Mouse (Mus musculus) E14TG2a.4 (cell line): Measurements from ENCODE around the gene Pcmt1.

Experiments
- H3K27me3 ChIP-seq: 2 replicates; pipeline ENCODE4 v1.6.1; 2014; ENCODE audit warnings: low read length, control low read depth; ENCODE audit not compliant: insufficient read depth
- H3K36me3 ChIP-seq: 2 replicates; pipeline ENCODE4 v1.6.1; 2014; ENCODE audit warnings: low read length, control low read depth; ENCODE audit not compliant: insufficient read depth
- H3K4me1 ChIP-seq: replicated peaks from 2 replicates; pipeline ENCODE4 v1.6.1; 2014; ENCODE audit warnings: low read depth, low read length, control low read depth
- H3K4me3 ChIP-seq: replicated peaks from 2 replicates; pipeline ENCODE4 v1.5.1; 2014; ENCODE audit warnings: mild to moderate bottlenecking, low read length
- H3K9me3 ChIP-seq: 2 replicates; pipeline ENCODE4 v1.6.1; 2014; ENCODE audit warnings: low read length, control low read depth
- CTCF ChIP-seq: conservative IDR thresholded peaks from 2 replicates; pipeline ENCODE4 v1.5.1; 2014; ENCODE audit warnings: low read length
- NANOG ChIP-seq: IDR thresholded peaks from 2 replicates; pipeline ENCODE4 v1.6.1; 2014; ENCODE audit warnings: borderline replicate concordance, low read length, mixed read lengths
- POU5F1 ChIP-seq: IDR thresholded peaks from 2 replicates; pipeline ENCODE4 v1.6.1; 2014; ENCODE audit warnings: low read length, borderline replicate concordance

Pcmt1 gene

DNA sequence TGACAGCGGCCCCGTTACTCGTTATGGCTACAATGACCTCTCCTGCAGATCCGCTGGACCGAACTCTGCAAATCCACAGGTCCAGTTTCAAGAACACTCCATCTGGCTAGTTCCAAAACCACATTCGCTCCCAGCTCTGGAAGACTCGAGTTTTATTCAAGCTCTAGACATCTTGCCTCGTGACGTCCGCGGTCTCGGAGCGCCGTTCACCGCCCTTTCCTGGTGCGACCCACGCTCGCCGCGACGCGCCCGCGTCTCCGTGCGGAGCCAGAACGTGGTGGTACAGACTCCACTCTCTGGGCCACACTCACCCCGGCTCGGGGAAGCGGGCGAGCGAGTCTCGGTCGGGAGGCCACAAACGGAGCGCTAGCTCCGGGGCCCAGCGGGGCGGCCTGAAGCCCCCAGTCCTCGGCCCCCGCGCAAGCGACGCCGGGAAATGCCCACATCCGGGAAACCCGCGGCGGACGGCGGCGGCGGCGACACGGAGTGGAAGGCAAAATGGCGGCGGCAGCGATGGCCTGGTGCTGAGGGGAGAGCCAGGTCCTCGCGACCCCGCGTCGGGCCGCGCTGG lies at the start of gene Pcmt1, which contains the start of gene Lats1:
Gene Pcmt1, minus strand, starts transcription at position 406 of the 571 bp plus-strand sequence.
Gene Lats1, plus strand, starts transcription at position 484 of the 571 bp plus-strand sequence.
- H3K27me3 ChIP-seq: no peaks in the 10 kb centered on the region
- no peak for TF ChIP-seq POU5F1
- no peak for TF ChIP-seq NANOG
- TF ChIP-seq CTCF: no peak

DNA sequence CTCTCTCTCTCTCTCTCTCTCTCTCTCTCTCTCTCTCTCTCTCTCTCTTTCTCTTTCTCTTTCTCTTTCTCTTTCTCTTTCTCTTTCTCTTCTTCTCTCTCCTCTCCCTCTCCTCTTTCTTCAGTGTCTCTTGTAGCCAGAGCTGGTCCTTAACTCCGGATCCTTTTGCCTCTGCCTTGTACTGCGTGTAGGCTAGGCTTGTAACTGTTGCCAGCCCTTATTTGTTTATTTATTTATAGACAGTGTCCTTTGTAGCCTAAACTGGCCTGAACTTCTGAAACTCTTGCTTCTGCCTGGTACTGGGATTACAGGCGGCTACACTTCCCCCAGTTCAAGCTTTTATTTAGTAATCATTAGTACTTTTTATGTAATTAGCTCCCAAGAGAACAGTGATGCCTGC lies 46.1 kb upstream of the Pcmt1 start:
- H3K36me3 ChIP-seq: peaks cover 11% of the 10 kb centered on the region; the same call in 1 of the 2 replicates
- H3K27me3 ChIP-seq: no peaks in the 10 kb centered on the region
- TF ChIP-seq CTCF: no peak
- no peak for TF ChIP-seq NANOG
- TF ChIP-seq POU5F1: no peak
- peak overlapping the region; percentile 96 for H3K4me3 ChIP-seq
- H3K9me3 ChIP-seq: no peaks in the 10 kb centered on the region
- peaks cover 46% of the 10 kb centered on the region for H3K4me1 ChIP-seq

More for the DNA sequence above, at the start of gene Pcmt1, which contains the start of gene Lats1:
- Histone ChIP-seq H3K4me1 (peaks cover 31% of the 10 kb centered on the region), H3K36me3 (peaks cover 49% of the 10 kb centered on the region), H3K9me3 (no peaks in the 10 kb centered on the region), H3K4me3 (peak within 1 kb of the TSS; percentile 92)

DNA sequence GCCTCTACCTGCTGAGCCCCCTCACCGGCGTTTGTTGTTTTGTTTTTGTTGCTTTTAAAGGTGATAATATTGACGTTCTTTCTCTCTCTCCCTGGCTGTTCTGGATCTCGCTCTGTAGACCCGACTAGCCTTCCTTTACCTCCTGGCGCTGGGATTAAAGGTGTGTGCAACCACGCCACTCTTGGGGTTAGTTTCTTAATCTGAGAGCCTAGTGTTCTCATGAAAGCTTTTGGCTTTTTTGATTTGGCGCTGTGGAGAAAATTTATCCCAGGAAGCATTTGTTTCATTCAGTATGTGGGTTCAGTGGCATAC lies 45.5 kb upstream of the Pcmt1 start:
- TF ChIP-seq NANOG: no peak
- TF ChIP-seq POU5F1: no peak
- TF ChIP-seq CTCF: no peak
- peaks cover 11% of the 10 kb centered on the region; the same call in 1 of the 2 replicates for H3K36me3 ChIP-seq
- H3K9me3 ChIP-seq: no peaks in the 10 kb centered on the region

DNA sequence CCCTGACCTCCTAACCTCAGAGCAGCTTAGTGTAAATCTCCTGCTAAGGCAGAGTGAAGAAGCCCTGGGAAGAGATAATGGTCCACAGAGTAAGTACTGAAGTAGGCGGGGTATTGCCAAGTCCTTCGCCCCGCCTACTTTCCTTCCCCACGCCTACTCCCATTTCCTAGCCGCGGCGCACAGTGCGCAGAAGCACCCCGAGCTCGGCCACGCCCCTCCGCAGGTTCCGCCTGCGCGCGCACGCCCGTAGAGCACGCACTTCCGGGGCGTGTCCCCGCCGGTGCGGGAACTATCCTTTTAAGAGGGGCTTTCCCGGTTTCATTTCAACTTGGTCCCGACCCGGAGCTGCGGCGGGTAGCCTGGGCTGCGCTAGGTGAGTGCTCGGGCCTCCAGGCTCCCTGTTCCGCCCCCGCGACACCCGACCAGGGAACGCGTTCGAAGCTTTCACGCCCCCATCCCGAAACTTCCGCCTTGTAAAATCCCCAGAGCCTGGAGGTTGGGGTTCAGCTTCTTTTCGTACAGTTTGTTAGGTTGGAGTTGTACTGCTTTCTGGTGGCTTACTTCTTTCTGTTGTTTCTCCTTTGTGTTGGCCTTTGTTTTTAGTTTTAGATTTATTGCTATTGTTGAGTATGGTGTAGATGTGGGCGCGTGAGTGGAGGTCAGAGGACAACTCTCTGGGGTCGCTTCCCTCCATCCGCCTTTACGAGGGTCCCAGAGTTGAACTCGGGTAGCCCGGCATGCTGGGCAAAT lies 45.0 kb upstream of the Pcmt1 start, which contains the start of gene Katna1:
Gene Katna1, plus strand, starts transcription at position 250 of the 750 bp plus-strand sequence.
- Histone ChIP-seq H3K4me1 (peaks cover 40% of the 10 kb centered on the region), H3K36me3 (peaks cover 11% of the 10 kb centered on the region; the same call in 1 of the 2 replicates), H3K4me3 (peak within 1 kb of the TSS; percentile 96), H3K27me3 (no peaks in the 10 kb centered on the region), H3K9me3 (no peaks in the 10 kb centered on the region)
- TF ChIP-seq POU5F1: no peak
- no peak for TF ChIP-seq NANOG
- TF ChIP-seq CTCF: no peak

More for the DNA sequence above, 45.5 kb upstream of the Pcmt1 start:
- Histone ChIP-seq H3K27me3 (no peaks in the 10 kb centered on the region), H3K4me3 (peak overlapping the region; percentile 96), H3K4me1 (peaks cover 43% of the 10 kb centered on the region)

DNA sequence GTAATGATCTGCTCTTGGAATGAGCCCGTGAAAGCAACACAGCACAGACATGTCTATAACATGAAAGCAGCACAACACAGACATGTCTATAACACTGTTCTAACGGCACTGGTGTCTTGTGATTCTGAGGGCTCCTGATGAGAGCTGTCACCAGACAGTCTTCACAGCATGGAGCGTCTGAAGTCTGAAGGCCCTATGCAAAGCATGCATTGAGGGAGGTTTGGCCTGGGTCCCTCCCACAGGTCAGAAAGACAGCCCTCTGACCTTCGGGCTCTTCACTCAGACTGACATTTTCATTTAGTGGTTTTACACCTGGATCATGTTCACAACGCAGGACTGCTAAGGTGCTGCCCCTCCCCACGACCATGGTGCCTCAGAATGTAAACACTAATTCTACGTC lies 34.1 kb upstream of the Pcmt1 start:
- H3K27me3 ChIP-seq: no peaks in the 10 kb centered on the region
- H3K9me3 ChIP-seq: no peaks in the 10 kb centered on the region
- TF ChIP-seq NANOG (no peak), CTCF (no peak), POU5F1 (no peak)
- H3K4me3 ChIP-seq: no peak overlapping the region
- H3K36me3 ChIP-seq: peaks cover 40% of the 10 kb centered on the region
- peaks cover 21% of the 10 kb centered on the region for H3K4me1 ChIP-seq

DNA sequence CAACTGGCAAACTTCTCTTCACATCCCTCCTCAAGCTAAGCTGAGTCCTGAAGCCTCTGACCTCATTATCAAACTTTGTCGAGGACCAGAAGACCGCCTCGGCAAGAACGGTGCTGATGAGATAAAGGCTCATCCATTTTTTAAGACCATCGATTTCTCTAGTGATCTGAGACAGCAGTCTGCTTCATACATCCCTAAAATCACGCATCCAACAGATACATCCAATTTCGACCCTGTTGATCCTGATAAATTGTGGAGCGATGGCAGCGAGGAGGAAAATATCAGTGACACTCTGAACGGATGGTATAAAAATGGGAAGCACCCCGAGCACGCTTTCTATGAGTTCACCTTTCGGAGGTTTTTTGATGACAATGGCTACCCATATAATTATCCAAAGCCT lies 31.6 kb upstream of the Pcmt1 start:
- Histone ChIP-seq H3K36me3 (peaks cover 62% of the 10 kb centered on the region), H3K4me3 (no peak overlapping the region), H3K9me3 (no peaks in the 10 kb centered on the region), H3K4me1 (peaks cover 12% of the 10 kb centered on the region), H3K27me3 (no peaks in the 10 kb centered on the region)
- TF ChIP-seq POU5F1 (no peak), NANOG (no peak), CTCF (no peak)

DNA sequence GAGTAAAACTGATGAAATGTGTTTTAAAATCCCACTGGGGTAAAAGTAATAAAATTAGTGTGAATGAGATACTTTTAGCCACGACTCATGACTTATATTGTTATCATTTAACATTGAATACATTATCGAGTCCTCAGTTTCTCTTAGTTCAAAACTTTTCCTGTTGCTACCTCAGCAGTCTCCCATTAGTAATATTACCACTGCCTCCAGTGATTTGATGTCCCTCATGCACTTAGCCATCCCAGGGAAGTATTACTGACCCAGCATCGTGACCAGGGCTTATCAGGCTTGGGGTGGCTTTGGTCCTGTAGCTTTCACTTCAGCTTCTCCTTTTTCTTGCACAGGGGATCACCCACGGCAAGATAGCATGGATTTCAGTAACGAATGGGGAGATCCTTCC lies 29.2 kb upstream of the Pcmt1 start:
- Histone ChIP-seq H3K27me3 (no peaks in the 10 kb centered on the region), H3K36me3 (peaks cover 79% of the 10 kb centered on the region), H3K9me3 (no peaks in the 10 kb centered on the region), H3K4me3 (no peak overlapping the region), H3K4me1 (peaks cover 5% of the 10 kb centered on the region)
- no peak for TF ChIP-seq POU5F1
- TF ChIP-seq CTCF: no peak
- no peak for TF ChIP-seq NANOG

DNA sequence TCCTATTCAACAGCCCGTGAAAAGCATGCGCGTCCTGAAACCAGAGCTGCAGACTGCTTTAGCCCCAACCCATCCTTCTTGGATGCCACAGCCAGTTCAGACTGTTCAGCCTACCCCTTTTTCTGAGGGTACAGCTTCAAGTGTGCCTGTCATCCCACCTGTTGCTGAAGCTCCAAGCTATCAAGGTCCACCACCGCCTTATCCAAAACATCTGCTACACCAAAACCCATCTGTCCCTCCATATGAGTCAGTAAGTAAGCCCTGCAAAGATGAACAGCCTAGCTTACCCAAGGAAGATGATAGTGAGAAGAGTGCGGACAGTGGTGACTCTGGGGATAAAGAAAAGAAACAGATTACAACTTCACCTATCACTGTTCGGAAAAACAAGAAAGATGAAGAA lies 21.6 kb upstream of the Pcmt1 start:
- Histone ChIP-seq H3K36me3 (peaks cover 91% of the 10 kb centered on the region), H3K4me3 (no peak overlapping the region), H3K27me3 (no peaks in the 10 kb centered on the region), H3K9me3 (no peaks in the 10 kb centered on the region), H3K4me1 (peaks cover 9% of the 10 kb centered on the region; the same call in 1 of the 2 replicates)
- TF ChIP-seq NANOG: no peak
- TF ChIP-seq POU5F1: no peak
